Mouse (Mus musculus) retina, postnatal 7 days (tissue): ENCODE data around the gene Mroh2a.

ENCODE experiments used
- DNase-seq: peaks from one replicate; pipeline ENCODE4 v3.0.0-alpha.2; 2012; ENCODE audit warnings: low read depth, low spot score

The Mroh2a gene

GRCm38 (mm10) chr1:88291409-88292005 is 64.7 kb downstream of the Mroh2a start:
- no peak for DNase-seq

GRCm38 (mm10) chr1:88292057-88292456 is 65.3 kb downstream of the Mroh2a start:
- no peak for DNase-seq

GRCm38 (mm10) chr1:88294650-88295049 is 67.9 kb downstream of the Mroh2a start:
- DNase-seq, result no peak

- no peak for DNase-seq
Observed at GRCm38 (mm10) chr1:88296171-88296920, 69.6 kb downstream of the Mroh2a start.

- no peak for DNase-seq
Observed at GRCm38 (mm10) chr1:88297480-88298258, 70.9 kb downstream of the Mroh2a start.

GRCm38 (mm10) chr1:88298686-88299528 is 72.1 kb downstream of the Mroh2a start:
- no peak for DNase-seq

GRCm38 (mm10) chr1:88299529-88299945 is 72.8 kb downstream of the Mroh2a start:
- DNase-seq, result no peak

GRCm38 (mm10) chr1:88300301-88301050 is 73.7 kb downstream of the Mroh2a start:
- no peak for DNase-seq

- no peak for DNase-seq
Observed at GRCm38 (mm10) chr1:88301121-88302014, 74.6 kb downstream of the Mroh2a start.

- DNase-seq, result no peak
Observed at GRCm38 (mm10) chr1:88302057-88302740, 75.4 kb downstream of the Mroh2a start.

GRCm38 (mm10) chr1:88303762-88304161 is 77.0 kb downstream of the Mroh2a start:
- DNase-seq, result no peak

- no peak for DNase-seq
Observed at GRCm38 (mm10) chr1:88304261-88304985, 77.6 kb downstream of the Mroh2a start.

GRCm38 (mm10) chr1:88305018-88305795 is 78.4 kb downstream of the Mroh2a start:
- DNase-seq, result no peak

- DNase-seq, result no peak
Observed at GRCm38 (mm10) chr1:88306543-88306942, 79.8 kb downstream of the Mroh2a start.

GRCm38 (mm10) chr1:88307180-88307579 is 80.4 kb downstream of the Mroh2a start:
- no peak for DNase-seq

GRCm38 (mm10) chr1:88309020-88309419 is 82.2 kb downstream of the Mroh2a start:
- no peak for DNase-seq

- DNase-seq, result no peak
Observed at GRCm38 (mm10) chr1:88309905-88310304, 83.1 kb downstream of the Mroh2a start.

- no peak for DNase-seq
Observed at GRCm38 (mm10) chr1:88310349-88310748, 83.6 kb downstream of the Mroh2a start.
